In the genomic region with DNA sequence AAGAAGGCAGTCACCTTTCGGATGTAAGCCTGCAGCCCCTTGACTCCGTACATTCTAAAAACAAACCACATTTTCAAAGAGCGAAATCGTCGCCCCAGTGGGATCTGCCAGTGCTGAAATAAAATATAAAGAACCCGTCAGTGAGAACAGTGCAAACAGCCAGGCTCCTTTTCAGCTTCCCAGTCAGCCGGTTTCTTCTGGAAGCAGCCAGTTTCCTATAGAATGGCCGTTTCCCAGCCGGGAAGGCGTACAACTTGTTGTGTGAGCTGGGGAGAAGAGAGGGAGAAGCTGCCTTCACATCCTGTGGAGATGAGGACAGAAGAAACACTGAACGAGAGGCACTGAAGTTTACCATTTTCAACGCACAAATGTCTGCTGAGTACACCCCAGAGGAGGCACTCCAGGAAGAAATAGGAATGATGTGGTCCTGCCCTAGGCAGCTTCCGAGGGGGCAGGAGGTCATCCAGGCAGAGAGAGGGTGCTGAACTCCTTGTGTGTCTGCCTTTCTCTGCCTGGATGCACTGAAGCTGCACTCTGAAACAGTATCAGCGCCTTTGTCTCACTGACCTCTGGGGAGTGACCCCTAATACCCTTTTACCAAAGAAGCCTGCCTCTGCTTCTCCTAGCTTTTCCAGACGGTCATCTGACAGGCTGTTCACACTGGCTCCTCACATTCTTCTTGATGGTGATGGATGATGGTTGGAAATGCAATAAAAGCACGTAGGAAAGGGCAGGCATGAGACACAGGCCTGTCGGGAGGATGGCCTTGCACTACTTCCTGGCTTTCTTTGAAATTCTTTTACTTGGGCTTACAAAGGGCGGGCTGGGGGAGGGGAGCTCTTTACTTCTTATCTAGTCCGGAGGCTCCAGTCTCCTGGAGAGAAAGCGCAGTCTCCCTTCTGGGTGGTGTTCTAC, we compare ENCODE assay signal across 8 mouse cellular contexts. TPM values are rescaled to one million over a fixed set of nuclear protein-coding genes. Genes with fewer than 3 reads are reported as not detected.
DNase-seq lines count a peak whose midpoint lies in the region; ATAC-seq lines count a peak whose summit lies in the region.

No protein-coding gene starts in this region.

- no peaks in the 10 kb centered on the region for H3K27me3 ChIP-seq in forebrain, embryonic 11.5 days (ENCODE audit: control insufficient read depth, insufficient read depth, low read length)
- H3K27me3 ChIP-seq in limb, embryonic 13.5 days: no peaks in the 10 kb centered on the region
- H3K27me3 ChIP-seq in stomach, embryonic 16.5 days (ENCODE audit: control insufficient read depth, insufficient read depth, low read length): no peaks in the 10 kb centered on the region

- peak; percentile 40 for DNase-seq in retina, postnatal 1 day
- no peak for DNase-seq in retina, embryonic 14.5 days (ENCODE audit: low spot score)
- DNase-seq in forebrain, embryonic 11.5 days (ENCODE audit: low spot score): peak; percentile 71
- DNase-seq in cerebellum, postnatal 36 days: no peak
- DNase-seq in left cerebral cortex, adult 11 months (ENCODE audit: low spot score): no peak
- DNase-seq in cerebellum, postnatal 4 days (ENCODE audit: low spot score in 2 of 2): no peak

- H3K27ac ChIP-seq in forebrain, embryonic 11.5 days (ENCODE audit: low read depth, low read length): peak overlapping the region; percentile 93
- H3K27ac ChIP-seq in limb, embryonic 13.5 days: peak overlapping the region; percentile 97
- H3K27ac ChIP-seq in stomach, embryonic 16.5 days (ENCODE audit: low read length): peak overlapping the region; percentile 93

- WGBS in forebrain, embryonic 11.5 days: 5% methylated on average over 20 of the region's 20 CpGs
- 11% methylated on average over 20 of the region's 20 CpGs for WGBS in limb, embryonic 13.5 days
- WGBS in stomach, embryonic 16.5 days: 22% methylated on average over 20 of the region's 20 CpGs

- peak overlapping the region; percentile 34 for H3K4me2 ChIP-seq in forebrain, embryonic 11.5 days (ENCODE audit: low read depth, low read length, severe bottlenecking)
- peak overlapping the region; percentile 29 for H3K4me2 ChIP-seq in limb, embryonic 13.5 days (replicated peaks)
- no peak overlapping the region for H3K4me2 ChIP-seq in stomach, embryonic 16.5 days (ENCODE audit: low read depth, low read length)

- H3K9ac ChIP-seq in forebrain, embryonic 11.5 days (ENCODE audit: low read length): peak overlapping the region; percentile 64
- peak overlapping the region; percentile 53 for H3K9ac ChIP-seq in limb, embryonic 13.5 days
- peak overlapping the region; percentile 33 for H3K9ac ChIP-seq in stomach, embryonic 16.5 days (ENCODE audit: low read length)

- no peaks in the 10 kb centered on the region for H3K9me3 ChIP-seq in forebrain, embryonic 11.5 days (ENCODE audit: control insufficient read depth, low read length)
- H3K9me3 ChIP-seq in limb, embryonic 13.5 days: no peaks in the 10 kb centered on the region
- H3K9me3 ChIP-seq in stomach, embryonic 16.5 days (replicated peaks; ENCODE audit: control insufficient read depth, low read length): no peaks in the 10 kb centered on the region

- H3K4me3 ChIP-seq in forebrain, embryonic 11.5 days (ENCODE audit: low read depth, low read length): no peak overlapping the region
- H3K4me3 ChIP-seq in limb, embryonic 13.5 days: no peak overlapping the region
- no peak overlapping the region for H3K4me3 ChIP-seq in stomach, embryonic 16.5 days (replicated peaks; ENCODE audit: low read length)

- no peaks in the 10 kb centered on the region for H3K36me3 ChIP-seq in forebrain, embryonic 11.5 days (ENCODE audit: control insufficient read depth, insufficient read depth, low read length)
- H3K36me3 ChIP-seq in limb, embryonic 13.5 days: no peaks in the 10 kb centered on the region
- H3K36me3 ChIP-seq in stomach, embryonic 16.5 days (ENCODE audit: control insufficient read depth, insufficient read depth, low read length): no peaks in the 10 kb centered on the region

- H3K4me1 ChIP-seq in forebrain, embryonic 11.5 days (replicated peaks; ENCODE audit: control insufficient read depth, insufficient read depth, low read length): peaks cover 34% of the 10 kb centered on the region
- peaks cover 67% of the 10 kb centered on the region for H3K4me1 ChIP-seq in limb, embryonic 13.5 days
- H3K4me1 ChIP-seq in stomach, embryonic 16.5 days (ENCODE audit: control insufficient read depth, insufficient read depth, low read length): peaks cover 44% of the 10 kb centered on the region

- ATAC-seq in forebrain, embryonic 11.5 days (replicated peaks; ENCODE audit: low FRiP score): peak; percentile 31
- ATAC-seq in limb, embryonic 13.5 days (ENCODE audit: low FRiP score, low read depth): peak; percentile 0; the same call in 1 of the 2 replicates
- no peak for ATAC-seq in stomach, embryonic 16.5 days (ENCODE audit: insufficient read depth, low FRiP score)

RNA-seq across cellular contexts. Expression of a gene that starts 13.7 kb away (rescaled TPM):
- polyA plus RNA-seq in forebrain, embryonic 11.5 days (2014; fragmentation: Nextera tagmentation; extraction: Ambion mirVana): 89.5 and 101 TPM in 2 replicates
- 53.9 and 57.4 TPM in 2 replicates for polyA plus RNA-seq in limb, embryonic 13.5 days (2015; fragmentation: Nextera tagmentation; extraction: Ambion mirVana)
- 47.3 and 50.1 TPM in 2 replicates for polyA plus RNA-seq in stomach, embryonic 16.5 days (2015; fragmentation: Nextera tagmentation; extraction: Ambion mirVana)

Comparison
In these comparisons a context has a peak if more than half of its experiments do, and no peak if none do; other contexts are left out.
1. DNase-seq: peak in retina, postnatal 1 day (single experiment) and forebrain, embryonic 11.5 days (single experiment); none in retina, embryonic 14.5 days (single experiment), cerebellum, postnatal 36 days (0 of 2), left cerebral cortex, adult 11 months (single experiment) and cerebellum, postnatal 4 days (0 of 2).
2. Peak in every context shown above with its lines, with median percentiles within 50 percentile points of each other: H3K27ac ChIP-seq and H3K9ac ChIP-seq.